9 mouse cellular contexts compared by ENCODE assay signal in the genomic region with DNA sequence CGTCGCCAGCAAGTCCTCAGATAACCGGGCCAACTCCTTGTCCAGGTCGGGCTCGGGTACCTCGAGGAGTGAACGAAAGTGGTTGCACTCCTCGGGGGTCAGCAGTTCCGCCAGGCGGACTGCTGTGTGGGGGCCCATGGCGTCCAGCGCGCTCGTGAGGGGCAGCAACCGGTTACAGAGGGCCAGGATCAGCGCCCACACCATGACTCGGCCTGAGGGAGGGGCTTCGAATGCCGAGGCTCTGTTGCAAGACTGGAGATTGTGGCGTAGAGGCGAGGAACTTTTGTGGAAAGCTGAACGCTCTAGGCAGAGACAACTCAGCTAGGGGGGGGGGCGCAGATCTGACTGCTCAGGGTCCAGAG. TPM values are rescaled to one million over a fixed set of nuclear protein-coding genes. Genes with fewer than 3 reads are reported as not detected.
DNase-seq lines count a peak whose midpoint lies in the region; ATAC-seq and TF ChIP-seq lines count a peak whose summit lies in the region.
"Had no signal": no experiment of that assay in that cellular context is flagged by ENCODE, and none has a peak within 500 bp of the region (broad histone marks: within the 10 kb centered on the region; RNA-seq: fewer than 3 reads in every experiment).

A gene (minus strand): TSS at position 204 of the 362 bp plus-strand sequence.

- peak within 1 kb of the TSS; percentile 58 for H3K9ac ChIP-seq in embryonic facial prominence, embryonic 14.5 days (ENCODE audit: low read depth, low read length)
- H3K9ac ChIP-seq in hindbrain, embryonic 14.5 days: peak within 1 kb of the TSS; percentile 70

- H3K27ac ChIP-seq in gastrocnemius, adult 2 months: peak within 1 kb of the TSS; percentile 10; the same call in 1 of the 2 replicates
- H3K27ac ChIP-seq in embryonic facial prominence, embryonic 14.5 days (replicated peaks; ENCODE audit: low read depth, low read length): no peak within 1 kb of the TSS
- H3K27ac ChIP-seq in hindbrain, embryonic 14.5 days: no peak within 1 kb of the TSS
- peak within 1 kb of the TSS; percentile 78 for H3K27ac ChIP-seq in midbrain, embryonic 10.5 days (replicated peaks)

- no peaks in the 10 kb centered on the region for H3K36me3 ChIP-seq in embryonic facial prominence, embryonic 14.5 days (ENCODE audit: control insufficient read depth, insufficient read depth, low read length)
- no peaks in the 10 kb centered on the region for H3K36me3 ChIP-seq in hindbrain, embryonic 14.5 days (replicated peaks; ENCODE audit: control insufficient read depth, insufficient read depth)
- H3K36me3 ChIP-seq in midbrain, embryonic 10.5 days: peaks cover 23% of the 10 kb centered on the region

- intact Hi-C loops in gastrocnemius, adult 2 months (cut with DNase I): no loop called here
- intact Hi-C loops in left cerebral cortex, postnatal 10 days (cut with DNase I): no loop called here

- H3K4me1 ChIP-seq in embryonic facial prominence, embryonic 14.5 days (ENCODE audit: control insufficient read depth, insufficient read depth, low read length): peaks cover 10% of the 10 kb centered on the region; the same call in 1 of the 2 replicates
- peaks cover 18% of the 10 kb centered on the region for H3K4me1 ChIP-seq in hindbrain, embryonic 14.5 days (replicated peaks; ENCODE audit: control insufficient read depth, insufficient read depth, low read length)
- peaks cover 36% of the 10 kb centered on the region for H3K4me1 ChIP-seq in midbrain, embryonic 10.5 days

- no peak; the same call in 1 of the 2 replicates for ATAC-seq in embryonic facial prominence, embryonic 14.5 days (ENCODE audit: low read depth)
- ATAC-seq in hindbrain, embryonic 14.5 days (ENCODE audit: low FRiP score): 0 out of 2 replicates have a peak, but pooled peaks have one; percentile 9

- peak within 1 kb of the TSS; percentile 66 for H3K4me3 ChIP-seq in gastrocnemius, adult 2 months
- H3K4me3 ChIP-seq in embryonic facial prominence, embryonic 14.5 days (ENCODE audit: low read depth, low read length): peak within 1 kb of the TSS; percentile 55
- H3K4me3 ChIP-seq in hindbrain, embryonic 14.5 days (replicated peaks; ENCODE audit: low read length): peak within 1 kb of the TSS; percentile 50
- peak within 1 kb of the TSS; percentile 67 for H3K4me3 ChIP-seq in midbrain, embryonic 10.5 days
- H3K4me3 ChIP-seq: erythroblast, embryonic 14.5 days had no signal

- WGBS in embryonic facial prominence, embryonic 14.5 days: 2% methylated on average over 22 of the region's 23 CpGs
- WGBS in hindbrain, embryonic 14.5 days: 2% methylated on average over 23 of the region's 23 CpGs
- whole genome bisulfite sequencing in midbrain, embryonic 10.5 days: 1% methylated on average over 23 of the region's 23 CpGs

- TF ChIP-seq CTCF in gastrocnemius, adult 2 months (IDR thresholded peaks at IDR 0.05): no peak

- H3K4me2 ChIP-seq in embryonic facial prominence, embryonic 14.5 days (ENCODE audit: low read depth, low read length): peak within 1 kb of the TSS; percentile 100
- H3K4me2 ChIP-seq in hindbrain, embryonic 14.5 days (replicated peaks): peak within 1 kb of the TSS; percentile 99

- DNase-seq in gastrocnemius, adult 2 months: peak; percentile 25
- no peak for DNase-seq in gastrocnemius, postnatal 4 days (ENCODE audit: low spot score in 2 of 2)
- no peak for DNase-seq in embryonic facial prominence, embryonic 14.5 days (ENCODE audit: low spot score)
- no peak for DNase-seq in hindbrain, embryonic 14.5 days (ENCODE audit: low spot score)
- no peak for DNase-seq in midbrain, embryonic 10.5 days (ENCODE audit: low spot score)
- no peak for DNase-seq in left cerebral cortex, postnatal 10 days (ENCODE audit: extremely low spot score in 1 of 2, low spot score in 2 of 2)
- DNase-seq in layer of hippocampus, postnatal 10 days (ENCODE audit: low spot score in 2 of 2): no peak
- no peak for DNase-seq in ovary, adult 18-20 months (ENCODE audit: low spot score)

- H3K27me3 ChIP-seq in embryonic facial prominence, embryonic 14.5 days (replicated peaks; ENCODE audit: control insufficient read depth, insufficient read depth, low read length): peaks cover 69% of the 10 kb centered on the region
- peaks cover 54% of the 10 kb centered on the region for H3K27me3 ChIP-seq in hindbrain, embryonic 14.5 days (ENCODE audit: control insufficient read depth, insufficient read depth, low read length)
- peaks cover 96% of the 10 kb centered on the region for H3K27me3 ChIP-seq in midbrain, embryonic 10.5 days (ENCODE audit: low read depth, poor library complexity, severe bottlenecking)

- H3K9me3 ChIP-seq in embryonic facial prominence, embryonic 14.5 days (ENCODE audit: control insufficient read depth, low read length): no peaks in the 10 kb centered on the region
- no peaks in the 10 kb centered on the region for H3K9me3 ChIP-seq in hindbrain, embryonic 14.5 days (ENCODE audit: control insufficient read depth, low read length)
- no peaks in the 10 kb centered on the region for H3K9me3 ChIP-seq in midbrain, embryonic 10.5 days (replicated peaks)

RNA-seq across cellular contexts. Expression of the gene that starts here (rescaled TPM):
- not detected for total RNA-seq in gastrocnemius, adult 2 months (2021)
- total RNA-seq in gastrocnemius, postnatal 4 days (2021): under 1 TPM; 0.27 to 0.34 TPM
- polyA plus RNA-seq in embryonic facial prominence, embryonic 14.5 days (2014; fragmentation: Nextera tagmentation; extraction: Ambion mirVana): not detected in 2 replicates
- polyA plus RNA-seq in hindbrain, embryonic 14.5 days (2014; fragmentation: Nextera tagmentation; extraction: Ambion mirVana): not detected in 2 replicates
- polyA plus RNA-seq in midbrain, embryonic 10.5 days (2016; fragmentation: Nextera tagmentation; extraction: Ambion mirVana): not detected in 2 replicates
- under 1 TPM in 1 of 2 experiments, not detected in 1; 0.32 TPM for total RNA-seq in left cerebral cortex, postnatal 10 days (2021)
- total RNA-seq in layer of hippocampus, postnatal 10 days (2021): not detected
- polyA plus RNA-seq: erythroblast, embryonic 14.5 days had no signal

Comparison
In these comparisons a context has a peak if more than half of its experiments do, and no peak if none do; other contexts are left out.
1. Peak in DNase-seq, H3K4me3 ChIP-seq and H3K27ac ChIP-seq in gastrocnemius, adult 2 months; RNA of the gene not detected or under 1 TPM.
2. Peak in ATAC-seq, H3K4me3 ChIP-seq, H3K9ac ChIP-seq and H3K4me2 ChIP-seq in hindbrain, embryonic 14.5 days; RNA of the gene not detected or under 1 TPM.